Mouse (Mus musculus): Measurements from ENCODE around the gene Slc30a9.

DNA sequence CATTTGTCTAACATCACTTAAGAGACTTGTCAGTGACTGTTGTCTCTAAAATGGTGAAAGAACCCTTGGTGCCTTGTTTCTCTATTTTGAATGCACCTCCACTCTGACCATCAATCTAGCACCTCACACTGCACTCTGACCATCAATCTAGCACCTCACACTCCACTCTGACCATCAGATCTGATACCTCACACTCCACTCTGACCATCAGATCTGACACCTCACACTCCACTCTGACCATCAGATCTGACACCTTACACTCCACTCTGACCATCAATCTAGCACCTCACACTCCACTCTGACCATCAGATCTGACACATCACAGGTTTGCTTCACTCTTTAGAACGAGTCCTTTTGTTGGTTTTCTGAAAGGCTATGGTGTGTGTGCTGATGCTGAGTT, 17.3 kb downstream of the Slc30a9 start:
- TF ChIP-seq CTCF (IDR thresholded peaks at IDR 0.05; ENCODE audit: low read depth, low read length) = no peak
- TF ChIP-seq POLR2A (IDR thresholded peaks at IDR 0.05; ENCODE audit: borderline replicate concordance, low read depth, low read length) = no peak
